Mouse (Mus musculus) liver, embryonic 14.5 days (tissue): ENCODE results near the gene Trex2. TPM values are rescaled to one million over a fixed set of nuclear protein-coding genes. Genes with fewer than 3 reads are reported as not detected.

Source experiments
- ATAC-seq: fragments of 200-750 bp; cut with Nextera tagmentation; 2 replicates; pipeline ENCODE4 v1.8.0; 2017; ENCODE audit warnings: moderate number of reproducible peaks, mild to moderate bottlenecking, moderate library complexity; ENCODE audit not compliant: insufficient read depth
- DNase-seq, 3 experiments: peaks; one replicate each; pipeline ENCODE4 v3.0.0-alpha.2; 2012 to 2013; ENCODE audit warnings: low read depth in 3 of 3, low spot score in 3 of 3
- H3K27ac ChIP-seq: fragments of 300-500 bp; sonication (generic); 2 replicates; pipeline ENCODE4 v1.5.1; 2014; ENCODE audit warnings: moderate library complexity, mild to moderate bottlenecking, control low read depth, inconsistent platforms
- H3K27me3 ChIP-seq: fragments of 300-500 bp; sonication (generic); 2 replicates; pipeline ENCODE4 v1.6.1; 2014; ENCODE audit warnings: mild to moderate bottlenecking, low read length, moderate library complexity; ENCODE audit not compliant: control insufficient read depth, insufficient read depth
- H3K36me3 ChIP-seq: fragments of 300-500 bp; sonication (generic); replicated peaks from 2 replicates; pipeline ENCODE4 v1.6.1; 2014; ENCODE audit warnings: low read depth; ENCODE audit not compliant: control insufficient read depth, insufficient read depth
- H3K4me1 ChIP-seq, 2 experiments: fragments of 200-500 bp in 1 of 2; fragments of 300-500 bp in 1 of 2; sonication (generic) in 1 of 2; replicated peaks; 2 replicates each; pipeline ENCODE4 v1.6.1; 2012 to 2014; ENCODE audit warnings: antibody characterized with exemption in 1 of 2, inconsistent platforms in 1 of 2, low read length in 1 of 2; ENCODE audit not compliant: control insufficient read depth in 2 of 2, insufficient read depth in 2 of 2
- H3K4me2 ChIP-seq: fragments of 300-500 bp; sonication (generic); 2 replicates; pipeline ENCODE4 v1.6.1; 2014; ENCODE audit warnings: low read depth, mild to moderate bottlenecking, control low read depth, moderate library complexity
- H3K4me3 ChIP-seq, 2 experiments: fragments of 200-500 bp in 1 of 2; fragments of 300-500 bp in 1 of 2; sonication (generic) in 1 of 2; 2 replicates each; pipeline ENCODE4 v1.5.1; 2012 to 2014; ENCODE audit warnings: low read depth in 2 of 2, low read length in 2 of 2, mild to moderate bottlenecking in 2 of 2, control low read depth in 1 of 2, inconsistent platforms in 1 of 2, moderate library complexity in 1 of 2; ENCODE audit not compliant: insufficient read depth in 1 of 2
- H3K9ac ChIP-seq: fragments of 300-500 bp; sonication (generic); replicated peaks from 2 replicates; pipeline ENCODE4 v1.6.1; 2014; ENCODE audit warnings: mild to moderate bottlenecking, control low read depth, moderate library complexity
- H3K9me3 ChIP-seq: fragments of 300-500 bp; sonication (generic); 2 replicates; pipeline ENCODE4 v1.6.1; 2016; ENCODE audit warnings: low read length, mixed read lengths; ENCODE audit not compliant: control insufficient read depth
- CTCF ChIP-seq: IDR thresholded peaks from 2 replicates; pipeline ENCODE4 v1.5.1; 2016; ENCODE audit warnings: antibody characterized with exemption, low read depth, control low read depth
- EP300 ChIP-seq: IDR thresholded peaks from 2 replicates; pipeline ENCODE4 v1.6.1; 2016; ENCODE audit warnings: antibody characterized with exemption, low read depth
- WGBS: fragments of 180-500 bp; shearing (Covaris S2); extraction: QIAGEN DNeasy Blood & Tissue Kit; methylation state at CpG from one replicate; pipeline ENCODE4 v1.1.7; 2014; ENCODE audit not compliant: insufficient replicate concordance; 5-methylcytosine and 5-hydroxymethylcytosine counted together
- polyA plus RNA-seq, 2 experiments: library from polyadenylated mRNA; depleted of rRNA in 1 of 2; stranded (reverse) in 1 of 2; unstranded in 1 of 2; fragments of >200 nt; fragmentation: Nextera tagmentation in 1 of 2; extraction: Ambion mirVana in 1 of 2; gene quantifications; 2 replicates each; pipeline versions ENCODE4 v1.2.1 to v1.2.3; 2012 to 2014

Gene Trex2
- polyA plus RNA-seq, 2 experiments = not detected

GRCm38 (mm10) chrX:73432850-73433249, 2.3 kb downstream of the Trex2 start:
- TF ChIP-seq CTCF (no peak), EP300 (no peak)
- Histone ChIP-seq H3K9ac (no peak overlapping the region), H3K4me2 (no peak overlapping the region), H3K36me3 (no peaks in the 10 kb centered on the region), H3K9me3 (no peaks in the 10 kb centered on the region), H3K4me3 (no peak overlapping the region), H3K27me3 (no peaks in the 10 kb centered on the region), H3K4me1 (no peaks in the 10 kb centered on the region), H3K27ac (no peak overlapping the region)
- no peak for ATAC-seq
- no peak for DNase-seq
- WGBS = 58% methylated on average over 5 of the region's 5 CpGs

GRCm38 (mm10) chrX:73430036-73430435, 5.1 kb downstream of the Trex2 start:
- no peaks in the 10 kb centered on the region for H3K9me3 ChIP-seq
- no peaks in the 10 kb centered on the region for H3K27me3 ChIP-seq
- TF ChIP-seq EP300 = no peak
- no peak; the same call in 1 of the 2 replicates for TF ChIP-seq CTCF
- H3K4me3 ChIP-seq = no peak overlapping the region
- no peak for DNase-seq
- H3K36me3 ChIP-seq = no peaks in the 10 kb centered on the region
- no peak for ATAC-seq
- no peak overlapping the region for H3K9ac ChIP-seq
- H3K27ac ChIP-seq = no peak overlapping the region
- no peaks in the 10 kb centered on the region for H3K4me1 ChIP-seq
- WGBS = 63% methylated on average over 2 of the region's 2 CpGs
- no peak overlapping the region for H3K4me2 ChIP-seq

GRCm38 (mm10) chrX:73412767-73413166, 22.4 kb downstream of the Trex2 start:
- Histone ChIP-seq H3K27me3 (no peaks in the 10 kb centered on the region), H3K4me2 (no peak overlapping the region), H3K27ac (no peak overlapping the region), H3K9me3 (no peaks in the 10 kb centered on the region), H3K36me3 (no peaks in the 10 kb centered on the region), H3K4me1 (no peaks in the 10 kb centered on the region), H3K4me3 (no peak overlapping the region), H3K9ac (no peak overlapping the region)
- 6% methylated on average over 1 of the region's 1 CpGs for WGBS
- TF ChIP-seq EP300 (no peak), CTCF (no peak)
- ATAC-seq (no peak), DNase-seq (no peak)

- H3K4me2 ChIP-seq = peak within 1 kb of the TSS; percentile 26; the same call in 1 of the 2 replicates
- no peaks in the 10 kb centered on the region for H3K9me3 ChIP-seq
- no peaks in the 10 kb centered on the region for H3K4me1 ChIP-seq
- H3K27me3 ChIP-seq = no peaks in the 10 kb centered on the region
- ATAC-seq (no peak), DNase-seq (no peak)
- TF ChIP-seq CTCF (no peak), EP300 (no peak)
- H3K4me3 ChIP-seq = no peak within 1 kb of the TSS
- no peaks in the 10 kb centered on the region for H3K36me3 ChIP-seq
- no peak within 1 kb of the TSS for H3K27ac ChIP-seq
- H3K9ac ChIP-seq = no peak within 1 kb of the TSS
- WGBS = 7% methylated on average over 19 of the region's 20 CpGs
These were observed 24.1 kb downstream of the Trex2 start, which contains the start of gene Zfp92 for GRCm38 (mm10) chrX:73410880-73411517. Gene Zfp92 (plus strand): TSS chrX:73411096.

GRCm38 (mm10) chrX:73401616-73402015, 33.5 kb downstream of the Trex2 start:
- 89% methylated on average over 12 of the region's 12 CpGs for WGBS
- H3K9ac ChIP-seq = no peak overlapping the region
- TF ChIP-seq EP300 = no peak
- TF ChIP-seq CTCF = no peak

More at GRCm38 (mm10) chrX:73401616-73402015, 33.5 kb downstream of the Trex2 start:
- no peak overlapping the region for H3K4me2 ChIP-seq
- no peaks in the 10 kb centered on the region for H3K4me1 ChIP-seq
- ATAC-seq (no peak), DNase-seq (no peak)
- H3K4me3 ChIP-seq = no peak overlapping the region
- H3K36me3 ChIP-seq = no peaks in the 10 kb centered on the region
- no peak overlapping the region for H3K27ac ChIP-seq
- H3K9me3 ChIP-seq = no peaks in the 10 kb centered on the region
- H3K27me3 ChIP-seq = no peaks in the 10 kb centered on the region
